Mouse (Mus musculus) brain, embryonic 14.5 days (tissue): ENCODE results near the gene Ankib1.

ENCODE experiments used
- CTCF ChIP-seq: fragments of 200-500 bp; IDR thresholded peaks from 2 replicates; pipeline ENCODE4 v1.5.1; 2012; ENCODE audit warnings: inconsistent platforms, mild to moderate bottlenecking, moderate library complexity, borderline replicate concordance; ENCODE audit not compliant: insufficient read depth, insufficient read length; ENCODE audit errors: extremely low read depth
- POLR2A ChIP-seq: fragments of 200-500 bp; IDR thresholded peaks from 2 replicates; pipeline ENCODE4 v1.6.1; 2012; ENCODE audit warnings: mild to moderate bottlenecking, inconsistent platforms, borderline replicate concordance; ENCODE audit not compliant: poor library complexity, insufficient read depth, insufficient read length, severe bottlenecking; ENCODE audit errors: extremely low read depth

GRCm38 (mm10) chr5:3725491-3725890 lies 77.2 kb downstream of the Ankib1 start:
- TF ChIP-seq CTCF (no peak), POLR2A (no peak)
